Mouse (Mus musculus) megakaryocyte, embryonic 14.5 days (primary cell): ENCODE data around the gene Fam53a. TPM values are rescaled to one million over a fixed set of nuclear protein-coding genes. Genes with fewer than 3 reads are reported as not detected.

Experiments used
- H3K27me3 ChIP-seq: replicated peaks from 2 replicates; pipeline ENCODE3; 2012; ENCODE audit warnings: inconsistent platforms
- H3K36me3 ChIP-seq: replicated peaks from 2 replicates; pipeline ENCODE3; 2012; ENCODE audit warnings: low read length, inconsistent platforms, mixed read lengths
- H3K4me1 ChIP-seq: 2 replicates; pipeline ENCODE4 v1.6.1; 2012; ENCODE audit warnings: inconsistent platforms
- H3K4me3 ChIP-seq: replicated peaks from 2 replicates; pipeline ENCODE3; 2012; ENCODE audit warnings: moderate library complexity, mild to moderate bottlenecking, inconsistent platforms
- H3K9me3 ChIP-seq: 2 replicates; pipeline ENCODE4 v1.6.1; 2012; ENCODE audit warnings: inconsistent platforms
- FLI1 ChIP-seq: IDR thresholded peaks from 2 replicates; pipeline ENCODE4 v1.6.1; 2012; ENCODE audit warnings: low read length, inconsistent platforms, mixed read lengths
- GATA1 ChIP-seq: IDR thresholded peaks from 3 replicates; pipeline ENCODE4 v1.6.1; 2012; ENCODE audit warnings: mixed read lengths, low read length, inconsistent platforms, borderline replicate concordance
- polyA plus RNA-seq: library from polyadenylated mRNA; stranded (reverse); fragments of >175 nt; gene quantifications from 2 replicates; pipeline ENCODE4 v1.2.3, GENCODE M21; 2012; ENCODE audit warnings: low replicate concordance; ENCODE audit not compliant: insufficient read depth

Fam53a gene
- polyA plus RNA-seq, 1 experiment, result 54.8 TPM

- H3K36me3 ChIP-seq, result peaks cover 47% of the 10 kb centered on the region
- H3K9me3 ChIP-seq, result no peaks in the 10 kb centered on the region
- H3K4me1 ChIP-seq, result peaks cover 75% of the 10 kb centered on the region
These were observed 27.3 kb upstream of the Fam53a start for GRCm38 (mm10) chr5:33656739-33657138.

GRCm38 (mm10) chr5:33655251-33655840, 25.9 kb upstream of the Fam53a start:
- Histone ChIP-seq H3K36me3 (peaks cover 33% of the 10 kb centered on the region), H3K4me3 (peak overlapping the region; percentile 34)
- TF ChIP-seq FLI1, result no peak
- no peak for TF ChIP-seq GATA1

More at GRCm38 (mm10) chr5:33656739-33657138, 27.3 kb upstream of the Fam53a start:
- no peaks in the 10 kb centered on the region for H3K27me3 ChIP-seq
- H3K4me3 ChIP-seq, result peak overlapping the region; percentile 100
- TF ChIP-seq GATA1 (no peak), FLI1 (no peak)

GRCm38 (mm10) chr5:33654424-33654823, 25.0 kb upstream of the Fam53a start:
- no peak for TF ChIP-seq GATA1
- TF ChIP-seq FLI1, result no peak
- no peaks in the 10 kb centered on the region for H3K27me3 ChIP-seq
- peak overlapping the region; percentile 18 for H3K4me3 ChIP-seq
- peaks cover 38% of the 10 kb centered on the region for H3K36me3 ChIP-seq
- no peaks in the 10 kb centered on the region for H3K9me3 ChIP-seq
- H3K4me1 ChIP-seq, result peaks cover 74% of the 10 kb centered on the region

More at GRCm38 (mm10) chr5:33655251-33655840, 25.9 kb upstream of the Fam53a start:
- no peaks in the 10 kb centered on the region for H3K9me3 ChIP-seq
- H3K4me1 ChIP-seq, result peaks cover 74% of the 10 kb centered on the region
- H3K27me3 ChIP-seq, result no peaks in the 10 kb centered on the region

GRCm38 (mm10) chr5:33652783-33653173, 23.3 kb upstream of the Fam53a start:
- H3K36me3 ChIP-seq, result peaks cover 51% of the 10 kb centered on the region
- peak overlapping the region; percentile 96 for H3K4me3 ChIP-seq
- H3K9me3 ChIP-seq, result no peaks in the 10 kb centered on the region
- peaks cover 70% of the 10 kb centered on the region for H3K4me1 ChIP-seq
- TF ChIP-seq FLI1, result no peak
- TF ChIP-seq GATA1, result no peak
- H3K27me3 ChIP-seq, result no peaks in the 10 kb centered on the region

- Histone ChIP-seq H3K36me3 (peaks cover 57% of the 10 kb centered on the region), H3K27me3 (no peaks in the 10 kb centered on the region), H3K9me3 (no peaks in the 10 kb centered on the region), H3K4me1 (peaks cover 73% of the 10 kb centered on the region), H3K4me3 (peak within 1 kb of the TSS; percentile 96)
- no peak; the same call in 1 of the 2 replicates for TF ChIP-seq FLI1
These were observed 22.7 kb upstream of the Fam53a start, which contains the start of gene Slbp for GRCm38 (mm10) chr5:33651921-33652782. TSS of gene Slbp (minus strand) at chr5:33652574.

- Histone ChIP-seq H3K9me3 (no peaks in the 10 kb centered on the region), H3K4me1 (peaks cover 71% of the 10 kb centered on the region), H3K36me3 (peaks cover 63% of the 10 kb centered on the region), H3K4me3 (peak overlapping the region; percentile 96), H3K27me3 (no peaks in the 10 kb centered on the region)
- no peak for TF ChIP-seq GATA1
- TF ChIP-seq FLI1, result no peak
These were observed 22.1 kb upstream of the Fam53a start for GRCm38 (mm10) chr5:33651541-33651920.

GRCm38 (mm10) chr5:33651017-33651416, 21.6 kb upstream of the Fam53a start:
- no peaks in the 10 kb centered on the region for H3K27me3 ChIP-seq
- H3K9me3 ChIP-seq, result no peaks in the 10 kb centered on the region
- peaks cover 68% of the 10 kb centered on the region for H3K36me3 ChIP-seq
- H3K4me1 ChIP-seq, result peaks cover 71% of the 10 kb centered on the region
- TF ChIP-seq FLI1 (no peak), GATA1 (no peak)
- peak overlapping the region; percentile 96 for H3K4me3 ChIP-seq

GRCm38 (mm10) chr5:33640652-33641051, 11.2 kb upstream of the Fam53a start:
- no peak for TF ChIP-seq FLI1
- TF ChIP-seq GATA1, result no peak
- peaks cover 15% of the 10 kb centered on the region; the same call in 1 of the 2 replicates for H3K4me1 ChIP-seq

GRCm38 (mm10) chr5:33638826-33639225, 9.4 kb upstream of the Fam53a start:
- no peak for TF ChIP-seq GATA1
- TF ChIP-seq FLI1, result no peak
- Histone ChIP-seq H3K36me3 (peaks cover 80% of the 10 kb centered on the region), H3K4me3 (no peak overlapping the region), H3K4me1 (peaks cover 24% of the 10 kb centered on the region; the same call in 1 of the 2 replicates), H3K9me3 (no peaks in the 10 kb centered on the region), H3K27me3 (no peaks in the 10 kb centered on the region)

More at GRCm38 (mm10) chr5:33640652-33641051, 11.2 kb upstream of the Fam53a start:
- Histone ChIP-seq H3K27me3 (no peaks in the 10 kb centered on the region), H3K36me3 (peaks cover 89% of the 10 kb centered on the region), H3K4me3 (no peak overlapping the region), H3K9me3 (no peaks in the 10 kb centered on the region)

GRCm38 (mm10) chr5:33637606-33638350, 8.3 kb upstream of the Fam53a start:
- no peaks in the 10 kb centered on the region for H3K27me3 ChIP-seq
- no peaks in the 10 kb centered on the region for H3K9me3 ChIP-seq
- H3K4me1 ChIP-seq, result peaks cover 24% of the 10 kb centered on the region; the same call in 1 of the 2 replicates
- TF ChIP-seq GATA1, result no peak
- no peak for TF ChIP-seq FLI1
- no peak overlapping the region for H3K4me3 ChIP-seq
- H3K36me3 ChIP-seq, result peaks cover 69% of the 10 kb centered on the region
